Comparison of ENCODE assay signal across 10 mouse cellular contexts in genomic region chr4:72049638-72050454, GRCm38 (mm10).
A peak's percentile ranks its signal among the peaks of the same experiment; 100 is the strongest.
DNase-seq lines count a peak whose midpoint lies in the region; ATAC-seq and TF ChIP-seq lines count a peak whose summit lies in the region.
"Had no signal": no experiment of that assay in that cellular context is flagged by ENCODE, and none has a peak within 500 bp of the region (broad histone marks: within the 10 kb centered on the region; RNA-seq: fewer than 3 reads in every experiment).

No protein-coding gene starts in this region.

- no peak overlapping the region for H3K9ac ChIP-seq in lung, postnatal 0 days (replicated peaks; ENCODE audit: low read depth)
- H3K9ac ChIP-seq in intestine, postnatal 0 days (ENCODE audit: low read depth, low read length) = no peak overlapping the region

- ATAC-seq in lung, postnatal 0 days = no peak
- peak; percentile 63 for ATAC-seq in intestine, postnatal 0 days
- ATAC-seq in inflammation-experienced regulatory T-cells, adult 6 months = no peak

- H3K27me3 ChIP-seq in lung, postnatal 0 days (replicated peaks; ENCODE audit: insufficient read depth, low read length) = no peaks in the 10 kb centered on the region
- H3K27me3 ChIP-seq in intestine, postnatal 0 days (replicated peaks; ENCODE audit: control insufficient read depth, insufficient read depth, low read length) = no peaks in the 10 kb centered on the region

- H3K4me2 ChIP-seq in lung, postnatal 0 days (replicated peaks; ENCODE audit: low read depth, low read length) = no peak overlapping the region
- no peak overlapping the region for H3K4me2 ChIP-seq in intestine, postnatal 0 days (replicated peaks; ENCODE audit: low read depth)

- H3K27ac ChIP-seq in lung, postnatal 0 days (ENCODE audit: low read length) = no peak overlapping the region
- no peak overlapping the region for H3K27ac ChIP-seq in intestine, postnatal 0 days (ENCODE audit: low read depth, low read length)

- no peaks in the 10 kb centered on the region for H3K4me1 ChIP-seq in lung, postnatal 0 days (ENCODE audit: insufficient read depth, low read depth, low read length)
- no peaks in the 10 kb centered on the region for H3K4me1 ChIP-seq in lung, adult 2 months (ENCODE audit: control insufficient read depth, insufficient read depth, low read length)
- no peaks in the 10 kb centered on the region for H3K4me1 ChIP-seq in intestine, postnatal 0 days (replicated peaks; ENCODE audit: control insufficient read depth, insufficient read depth, low read length)

- H3K4me3 ChIP-seq in lung, postnatal 0 days (ENCODE audit: low read depth, low read length) = no peak overlapping the region
- no peak overlapping the region for H3K4me3 ChIP-seq in lung, adult 2 months (replicated peaks; ENCODE audit: extremely low read depth, low read depth, low read length)
- H3K4me3 ChIP-seq in intestine, postnatal 0 days (ENCODE audit: low read depth, low read length) = no peak overlapping the region

- no peak for TF ChIP-seq EP300 in lung, postnatal 0 days (IDR thresholded peaks at IDR 0.05)

- TF ChIP-seq CTCF in lung, postnatal 0 days (IDR thresholded peaks at IDR 0.05) = no peak
- TF ChIP-seq CTCF in lung, adult 2 months (IDR thresholded peaks at IDR 0.05; ENCODE audit: insufficient read depth, low read length) = no peak
- TF ChIP-seq CTCF in intestine, postnatal 0 days (IDR thresholded peaks at IDR 0.05; ENCODE audit: low read depth) = no peak

- WGBS in lung, postnatal 0 days = 12% methylated on average over 6 of the region's 6 CpGs
- 37% methylated on average over 6 of the region's 6 CpGs for WGBS in lung, adult 2 months
- WGBS in intestine, postnatal 0 days = 18% methylated on average over 6 of the region's 6 CpGs

- H3K9me3 ChIP-seq in lung, postnatal 0 days (ENCODE audit: low read length) = no peaks in the 10 kb centered on the region
- no peaks in the 10 kb centered on the region for H3K9me3 ChIP-seq in intestine, postnatal 0 days (ENCODE audit: control insufficient read depth)

- no peak for TF ChIP-seq POLR2A in lung, adult 2 months (IDR thresholded peaks at IDR 0.05; ENCODE audit: borderline replicate concordance, extremely low read depth, low read depth, low read length)

- no peaks in the 10 kb centered on the region for H3K36me3 ChIP-seq in lung, postnatal 0 days (ENCODE audit: insufficient read depth, low read length)
- H3K36me3 ChIP-seq in intestine, postnatal 0 days (ENCODE audit: control insufficient read depth, insufficient read depth) = no peaks in the 10 kb centered on the region

- DNase-seq in lung, postnatal 0 days (ENCODE audit: low spot score) = peak; percentile 38
- DNase-seq in lung, adult 2 months = no peak
- peak; percentile 18 for DNase-seq in fat pad, adult 2 months (ENCODE audit: extremely low read depth, low read depth, low spot score)
- peak; percentile 88 for DNase-seq in retina, embryonic 14.5 days (ENCODE audit: low spot score)
- DNase-seq in frontal cortex, postnatal 36 days (ENCODE audit: low spot score in 2 of 2) = no peak
- DNase-seq in right cerebral cortex, postnatal 36 days (ENCODE audit: low spot score in 2 of 2) = no peak
- DNase-seq: cerebellum, adult 8-10 months; lung, postnatal 14 days had no signal

Comparison
In these comparisons a context has a peak if more than half of its experiments do, and no peak if none do; other contexts are left out.
1. DNase-seq: peak in lung, postnatal 0 days (single experiment), fat pad, adult 2 months (single experiment) and retina, embryonic 14.5 days (single experiment); none in lung, adult 2 months (single experiment), frontal cortex, postnatal 36 days (0 of 2) and right cerebral cortex, postnatal 36 days (0 of 2).